Mouse (Mus musculus): ENCODE data around the gene Rps18. TPM values are rescaled to one million over a fixed set of nuclear protein-coding genes. Genes with fewer than 3 reads are reported as not detected.
A peak's percentile ranks its signal among the peaks of the same experiment; 100 is the strongest.
"Not testable (repeated sequence)": the region's sequence is repeated elsewhere in the genome, so short reads cannot be mapped to it uniquely, and the experiment has no call there.

Rps18 gene
- polyA plus RNA-seq, 2 experiments, result 1,098 to 1,411 TPM

GRCm38 (mm10) chr17:33995651-33996050, 39.9 kb upstream of the Rps18 start:
- Histone ChIP-seq H3K9me3 (ENCODE audit: control insufficient read depth, low read length) (no peaks in the 10 kb centered on the region), H3K36me3 (replicated peaks; ENCODE audit: control insufficient read depth, insufficient read depth, low read depth) (no peaks in the 10 kb centered on the region), H3K9ac (replicated peaks) (no peak overlapping the region), H3K4me3 (ENCODE audit: insufficient read depth in 1 of 2, low read depth in 2 of 2, low read length in 2 of 2) (no peak overlapping the region), H3K4me1 (replicated peaks; ENCODE audit: control insufficient read depth in 2 of 2, insufficient read depth in 2 of 2, low read length in 1 of 2) (peaks cover 0 to 2% of the 10 kb centered on the region in 2 experiments; a peak in 1 of 4 replicates), H3K27me3 (ENCODE audit: control insufficient read depth, insufficient read depth, low read length) (peaks cover 4% of the 10 kb centered on the region; the same call in 1 of the 2 replicates), H3K4me2 (ENCODE audit: low read depth) (no peak overlapping the region), H3K27ac (no peak overlapping the region)
- WGBS (ENCODE audit: insufficient replicate concordance), result 50% methylated on average over 3 of the region's 3 CpGs
- no peak for DNase-seq (ENCODE audit: low read depth in 3 of 3, low spot score in 3 of 3)
- ATAC-seq (ENCODE audit: insufficient read depth), result no peak
- TF ChIP-seq EP300 (IDR thresholded peaks at IDR 0.05; ENCODE audit: low read depth) (no peak), CTCF (IDR thresholded peaks at IDR 0.05; ENCODE audit: low read depth) (no peak)

- Histone ChIP-seq H3K9me3 (ENCODE audit: control insufficient read depth, low read length) (no peaks in the 10 kb centered on the region), H3K9ac (replicated peaks) (no peak overlapping the region), H3K27me3 (ENCODE audit: control insufficient read depth, insufficient read depth, low read length) (no peaks in the 10 kb centered on the region; the same call in 1 of the 2 replicates), H3K27ac (no peak overlapping the region), H3K4me3 (ENCODE audit: insufficient read depth in 1 of 2, low read depth in 2 of 2, low read length in 2 of 2) (no peak overlapping the region), H3K4me2 (ENCODE audit: low read depth) (no peak overlapping the region), H3K4me1 (replicated peaks; ENCODE audit: control insufficient read depth in 2 of 2, insufficient read depth in 2 of 2, low read length in 1 of 2) (peaks cover 0 to 2% of the 10 kb centered on the region in 2 experiments; a peak in 1 of 4 replicates), H3K36me3 (replicated peaks; ENCODE audit: control insufficient read depth, insufficient read depth, low read depth) (no peaks in the 10 kb centered on the region)
- TF ChIP-seq EP300 (IDR thresholded peaks at IDR 0.05; ENCODE audit: low read depth), result no peak
- TF ChIP-seq CTCF (IDR thresholded peaks at IDR 0.05; ENCODE audit: low read depth), result no peak
- ATAC-seq (ENCODE audit: insufficient read depth), result no peak
- 76% methylated on average over 8 of the region's 8 CpGs for WGBS (ENCODE audit: insufficient replicate concordance)
- DNase-seq (ENCODE audit: low read depth in 3 of 3, low spot score in 3 of 3), result no peak
Measured at GRCm38 (mm10) chr17:33994959-33995358, 39.2 kb upstream of the Rps18 start.

GRCm38 (mm10) chr17:33991788-33992664, 36.2 kb upstream of the Rps18 start:
- Histone ChIP-seq H3K9ac (replicated peaks) (no peak overlapping the region), H3K9me3 (ENCODE audit: control insufficient read depth, low read length) (no peaks in the 10 kb centered on the region), H3K27ac (no peak overlapping the region), H3K4me2 (ENCODE audit: low read depth) (no peak overlapping the region), H3K4me3 (ENCODE audit: insufficient read depth in 1 of 2, low read depth in 2 of 2, low read length in 2 of 2) (no peak overlapping the region), H3K27me3 (ENCODE audit: control insufficient read depth, insufficient read depth, low read length) (no peaks in the 10 kb centered on the region), H3K4me1 (replicated peaks; ENCODE audit: control insufficient read depth in 2 of 2, insufficient read depth in 2 of 2, low read length in 1 of 2) (peaks cover 0 to 2% of the 10 kb centered on the region in 2 experiments; a peak in 1 of 4 replicates), H3K36me3 (replicated peaks; ENCODE audit: control insufficient read depth, insufficient read depth, low read depth) (no peaks in the 10 kb centered on the region)
- ATAC-seq (ENCODE audit: insufficient read depth) (no peak), DNase-seq (ENCODE audit: low read depth in 3 of 3, low spot score in 3 of 3) (peak; percentile 58 to 66 (median 64))
- 26% methylated on average over 10 of the region's 10 CpGs for WGBS (ENCODE audit: insufficient replicate concordance)
- TF ChIP-seq CTCF (IDR thresholded peaks at IDR 0.05; ENCODE audit: low read depth), result peak; percentile 86
- TF ChIP-seq EP300 (IDR thresholded peaks at IDR 0.05; ENCODE audit: low read depth), result no peak

GRCm38 (mm10) chr17:33982136-33982535, 26.3 kb upstream of the Rps18 start:
- peak; percentile 95 for TF ChIP-seq CTCF (IDR thresholded peaks at IDR 0.05; ENCODE audit: low read depth)
- not testable (repeated sequence) for H3K9me3 ChIP-seq (ENCODE audit: control insufficient read depth, low read length); H3K4me3 ChIP-seq (ENCODE audit: insufficient read depth in 1 of 2, low read depth in 2 of 2, low read length in 2 of 2); ATAC-seq (ENCODE audit: insufficient read depth); H3K27ac ChIP-seq; H3K36me3 ChIP-seq (replicated peaks; ENCODE audit: control insufficient read depth, insufficient read depth, low read depth); H3K9ac ChIP-seq (replicated peaks); DNase-seq (ENCODE audit: low read depth in 3 of 3, low spot score in 3 of 3)
- 4% methylated on average over 8 of the region's 8 CpGs for WGBS (ENCODE audit: insufficient replicate concordance)
- H3K27me3 ChIP-seq (ENCODE audit: control insufficient read depth, insufficient read depth, low read length), result peaks cover 15% of the 10 kb centered on the region; the same call in 1 of the 2 replicates
- peaks cover 0 to 21% of the 10 kb centered on the region in 2 experiments; a peak in 2 of 4 replicates for H3K4me1 ChIP-seq (replicated peaks; ENCODE audit: control insufficient read depth in 2 of 2, insufficient read depth in 2 of 2, low read length in 1 of 2)
- H3K4me2 ChIP-seq (ENCODE audit: low read depth), result peak overlapping the region; percentile 64

GRCm38 (mm10) chr17:33981192-33981909, 25.6 kb upstream of the Rps18 start:
- peak; percentile 76 for ATAC-seq (ENCODE audit: insufficient read depth)
- H3K4me1 ChIP-seq (replicated peaks; ENCODE audit: control insufficient read depth in 2 of 2, insufficient read depth in 2 of 2, low read length in 1 of 2), result peaks cover 0 to 21% of the 10 kb centered on the region in 2 experiments; a peak in 2 of 4 replicates
- TF ChIP-seq CTCF (IDR thresholded peaks at IDR 0.05; ENCODE audit: low read depth), result peak; percentile 81
- WGBS (ENCODE audit: insufficient replicate concordance), result 1% methylated on average over 27 of the region's 27 CpGs
- H3K36me3 ChIP-seq (replicated peaks; ENCODE audit: control insufficient read depth, insufficient read depth, low read depth); H3K27ac ChIP-seq; H3K9me3 ChIP-seq (ENCODE audit: control insufficient read depth, low read length): not testable (repeated sequence)
- DNase-seq (ENCODE audit: low read depth in 3 of 3, low spot score in 3 of 3), result peak; percentile 79 to 83 (median 80)
- H3K9ac ChIP-seq (replicated peaks), result peak overlapping the region; percentile 41
- H3K4me3 ChIP-seq (ENCODE audit: insufficient read depth in 1 of 2, low read depth in 2 of 2, low read length in 2 of 2), result peak overlapping the region; percentile 52 to 73
- peak overlapping the region; percentile 64 for H3K4me2 ChIP-seq (ENCODE audit: low read depth)
- H3K27me3 ChIP-seq (ENCODE audit: control insufficient read depth, insufficient read depth, low read length), result peaks cover 15% of the 10 kb centered on the region; the same call in 1 of the 2 replicates

Measured in liver, embryonic 14.5 days (tissue).